Mouse (Mus musculus) cerebellum, postnatal 36 days (tissue): ENCODE measurements around the gene Hmg20a.
"Not testable (repeated sequence)": the region's sequence is repeated elsewhere in the genome, so short reads cannot be mapped to it uniquely, and the experiment has no call there.

Experiments
- DNase-seq, 2 experiments: peaks; one replicate each; pipeline ENCODE4 v3.0.0; 2021 to 2022; ENCODE audit warnings: mixed read lengths in 2 of 2

The Hmg20a gene

GRCm38 (mm10) chr9:56417948-56418737, at the start of gene Hmg20a, which contains the start of gene Peak1:
Gene Hmg20a (plus strand): TSS chr9:56418609.
Gene Peak1 (minus strand): TSS chr9:56418067.
- DNase-seq, result peak; percentile 100

- no peak for DNase-seq
Observed at GRCm38 (mm10) chr9:56368814-56369213, 49.6 kb upstream of the Hmg20a start.

- DNase-seq, result no peak
Observed at GRCm38 (mm10) chr9:56370710-56371109, 47.7 kb upstream of the Hmg20a start.

GRCm38 (mm10) chr9:56374401-56374800, 44.0 kb upstream of the Hmg20a start:
- DNase-seq, result peak in 1 of 2 experiments; percentile 31

GRCm38 (mm10) chr9:56382786-56383185, 35.6 kb upstream of the Hmg20a start:
- DNase-seq, result no peak

GRCm38 (mm10) chr9:56392857-56393256, 25.6 kb upstream of the Hmg20a start:
- DNase-seq, result no peak

- DNase-seq, result no peak
Observed at GRCm38 (mm10) chr9:56396306-56396705, 22.1 kb upstream of the Hmg20a start.

- no peak for DNase-seq
Observed at GRCm38 (mm10) chr9:56404619-56405018, 13.8 kb upstream of the Hmg20a start.

GRCm38 (mm10) chr9:56409928-56410327, 8.5 kb upstream of the Hmg20a start:
- no peak for DNase-seq

- no peak for DNase-seq
Observed at GRCm38 (mm10) chr9:56412716-56413115, 5.7 kb upstream of the Hmg20a start.

GRCm38 (mm10) chr9:56414322-56414721, 4.1 kb upstream of the Hmg20a start:
- no peak for DNase-seq

GRCm38 (mm10) chr9:56415393-56415792, 3.0 kb upstream of the Hmg20a start:
- DNase-seq, result peak; percentile 58 to 60

- no peak for DNase-seq
Observed at GRCm38 (mm10) chr9:56415935-56416607, 2.3 kb upstream of the Hmg20a start.

GRCm38 (mm10) chr9:56417415-56417947, 928 bp upstream of the Hmg20a start:
- peak; percentile 75 to 81 for DNase-seq

- peak; percentile 65 to 67 for DNase-seq
Observed at GRCm38 (mm10) chr9:56418738-56419239, 380 bp downstream of the Hmg20a start.

- DNase-seq, result no peak
Observed at GRCm38 (mm10) chr9:56420236-56420635, 1.8 kb downstream of the Hmg20a start.

- DNase-seq, result no peak
Observed at GRCm38 (mm10) chr9:56420892-56421601, 2.6 kb downstream of the Hmg20a start.

- no peak for DNase-seq
Observed at GRCm38 (mm10) chr9:56421991-56422390, 3.6 kb downstream of the Hmg20a start.

- no peak for DNase-seq
Observed at GRCm38 (mm10) chr9:56424861-56425260, 6.5 kb downstream of the Hmg20a start.

- peak; percentile 42 to 55 for DNase-seq
Observed at GRCm38 (mm10) chr9:56435821-56436526, 17.6 kb downstream of the Hmg20a start.

- DNase-seq, result not testable (repeated sequence)
Observed at GRCm38 (mm10) chr9:56437300-56437892, 19.0 kb downstream of the Hmg20a start.

- no peak for DNase-seq
Observed at GRCm38 (mm10) chr9:56439699-56440098, 21.3 kb downstream of the Hmg20a start.
